Mouse (Mus musculus) CH12.LX (cell line): ENCODE measurements around the gene Hspa12a. TPM values are rescaled to one million over a fixed set of nuclear protein-coding genes. Genes with fewer than 3 reads are reported as not detected.

Source experiments
- DNase-seq: peaks from one replicate; pipeline ENCODE4 v3.0.0-alpha.2; 2013; ENCODE audit errors: extremely low read depth
- H3K27ac ChIP-seq: 2 replicates; pipeline ENCODE4 v1.5.1; 2012; ENCODE audit warnings: low read depth, mild to moderate bottlenecking, control low read depth, moderate library complexity; ENCODE audit not compliant: insufficient read depth
- H3K27me3 ChIP-seq: replicated peaks from 2 replicates; pipeline ENCODE3; 2012; ENCODE audit warnings: inconsistent platforms
- H3K36me3 ChIP-seq, 2 experiments: replicated peaks in 1 of 2; 2 replicates each; pipeline versions ENCODE3 to v1.6.1; 2012; ENCODE audit warnings: inconsistent platforms in 1 of 2, low read length in 1 of 2, mild to moderate bottlenecking in 1 of 2, mixed read lengths in 1 of 2, moderate library complexity in 1 of 2; ENCODE audit not compliant: control insufficient read depth in 1 of 2, insufficient read depth in 1 of 2
- H3K4me1 ChIP-seq, 2 experiments: 2 replicates each; pipeline ENCODE4 v1.6.1; 2012; ENCODE audit warnings: inconsistent platforms in 1 of 2, moderate library complexity in 1 of 2; ENCODE audit not compliant: insufficient read depth in 2 of 2, control insufficient read depth in 1 of 2
- H3K4me2 ChIP-seq: 2 replicates; pipeline ENCODE4 v1.6.1; 2012; ENCODE audit warnings: low read depth, mild to moderate bottlenecking, control low read depth; ENCODE audit not compliant: poor library complexity, insufficient read depth, severe bottlenecking
- H3K4me3 ChIP-seq, 3 experiments: fragments of 150-350 bp in 1 of 3; sonication (generic) in 1 of 3; replicated peaks in 1 of 3; 2 replicates each; pipeline versions ENCODE3 to v1.5.1; 2011 to 2012; ENCODE audit warnings: low read depth in 2 of 3, low read length in 2 of 3, mild to moderate bottlenecking in 2 of 3, moderate library complexity in 2 of 3, control low read depth in 1 of 3, improper control_type of control experiment in 1 of 3, inconsistent platforms in 1 of 3, mixed read lengths in 1 of 3; ENCODE audit not compliant: poor library complexity in 1 of 3
- H3K79me2 ChIP-seq: replicated peaks from 2 replicates; pipeline ENCODE4 v1.6.1; 2012; ENCODE audit warnings: mild to moderate bottlenecking, moderate library complexity; ENCODE audit not compliant: control insufficient read depth, poor library complexity, insufficient read depth, severe bottlenecking; ENCODE audit errors: extremely low read depth
- H3K9ac ChIP-seq: 2 replicates; pipeline ENCODE4 v1.6.1; 2012; ENCODE audit warnings: low read depth, mild to moderate bottlenecking, control low read depth, moderate library complexity; ENCODE audit not compliant: insufficient read depth
- H3K9me3 ChIP-seq: replicated peaks from 2 replicates; pipeline ENCODE3; 2012; ENCODE audit warnings: low read length, inconsistent platforms, mixed read lengths
- BHLHE40 ChIP-seq: IDR thresholded peaks from 2 replicates; pipeline ENCODE4 v1.6.1; 2011; ENCODE audit warnings: mild to moderate bottlenecking, low read depth, low read length, improper control_type of control experiment
- CHD1 ChIP-seq: IDR thresholded peaks from 2 replicates; pipeline ENCODE4 v1.6.1; 2012; ENCODE audit warnings: low read depth, low read length, improper control_type of control experiment, inconsistent platforms
- CTCF ChIP-seq, 2 experiments: IDR thresholded peaks in 1 of 2; conservative IDR thresholded peaks in 1 of 2; 2 replicates each; pipeline ENCODE4 v1.5.1; 2011 to 2012; ENCODE audit warnings: low read depth in 2 of 2, low read length in 2 of 2, improper control_type of control experiment in 1 of 2, inconsistent platforms in 1 of 2, mild to moderate bottlenecking in 1 of 2, moderate library complexity in 1 of 2
- ETS1 ChIP-seq: conservative IDR thresholded peaks from 2 replicates; pipeline ENCODE4 v1.6.1; 2012; ENCODE audit warnings: low read depth, mild to moderate bottlenecking, inconsistent platforms, low read length, improper control_type of control experiment, moderate library complexity
- GABPA ChIP-seq: IDR thresholded peaks from 2 replicates; pipeline ENCODE4 v1.6.1; 2012; ENCODE audit warnings: low read depth, low read length, improper control_type of control experiment, inconsistent platforms; ENCODE audit not compliant: insufficient replicate concordance
- HCFC1 ChIP-seq: IDR thresholded peaks from 2 replicates; pipeline ENCODE4 v1.6.1; 2012; ENCODE audit warnings: low read depth, mild to moderate bottlenecking, inconsistent platforms, low read length, improper control_type of control experiment
- IRF4 ChIP-seq: IDR thresholded peaks from 2 replicates; pipeline ENCODE4 v1.6.1; 2014; ENCODE audit warnings: low read depth, mild to moderate bottlenecking, inconsistent platforms, low read length, improper control_type of control experiment
- JUN ChIP-seq: IDR thresholded peaks from 2 replicates; pipeline ENCODE4 v1.6.1; 2011; ENCODE audit warnings: low read depth, mild to moderate bottlenecking, low read length, improper control_type of control experiment, moderate library complexity; ENCODE audit not compliant: insufficient read depth
- MAZ ChIP-seq: IDR thresholded peaks from 2 replicates; pipeline ENCODE4 v1.6.1; 2012; ENCODE audit warnings: low read depth, mild to moderate bottlenecking, inconsistent platforms, low read length, improper control_type of control experiment, moderate library complexity
- NELFE ChIP-seq: IDR thresholded peaks from 2 replicates; pipeline ENCODE4 v1.6.1; 2011; ENCODE audit warnings: low read depth, low read length, improper control_type of control experiment
- PAX5 ChIP-seq: IDR thresholded peaks from 2 replicates; pipeline ENCODE4 v1.6.1; 2012; ENCODE audit warnings: low read length, inconsistent platforms, mixed read lengths
- POLR2AphosphoS2 ChIP-seq: IDR thresholded peaks from 2 replicates; pipeline ENCODE4 v1.6.1; 2011; ENCODE audit warnings: low read depth, low read length, improper control_type of control experiment
- RAD21 ChIP-seq: IDR thresholded peaks from 2 replicates; pipeline ENCODE4 v1.6.1; 2011; ENCODE audit warnings: low read depth, mild to moderate bottlenecking, low read length, improper control_type of control experiment, moderate library complexity
- SMC3 ChIP-seq: IDR thresholded peaks from 2 replicates; pipeline ENCODE4 v1.6.1; 2011; ENCODE audit warnings: low read depth, low read length, improper control_type of control experiment
- TCF12 ChIP-seq: IDR thresholded peaks from 2 replicates; pipeline ENCODE4 v1.6.1; 2014; ENCODE audit warnings: low read depth, mild to moderate bottlenecking, inconsistent platforms, low read length, improper control_type of control experiment
- USF2 ChIP-seq: conservative IDR thresholded peaks from 2 replicates; pipeline ENCODE4 v1.6.1; 2011; ENCODE audit warnings: low read depth, low read length, improper control_type of control experiment
- ZC3H11A ChIP-seq: IDR thresholded peaks from 2 replicates; pipeline ENCODE4 v1.6.1; 2012; ENCODE audit warnings: low read depth, mild to moderate bottlenecking, inconsistent platforms, low read length, improper control_type of control experiment
- ZKSCAN1 ChIP-seq: IDR thresholded peaks from 2 replicates; pipeline ENCODE4 v1.6.1; 2012; ENCODE audit warnings: low read depth, inconsistent platforms, low read length, improper control_type of control experiment, borderline replicate concordance
- ZNF384 ChIP-seq: IDR thresholded peaks from 2 replicates; pipeline ENCODE4 v1.6.1; 2012; ENCODE audit warnings: low read depth, low read length, improper control_type of control experiment, inconsistent platforms
- dilution Hi-C: fragments of 300-500 bp; cut with MboI; formaldehyde crosslinking; loops from 2 replicates; pipeline ENCODE4 v1.14.3; 2020; ENCODE audit warnings: low sequenced_read_pairs; ENCODE audit not compliant: extremely low pct_unique_long_range_greater_than_20kb, extremely low pct_ligation_motif_present
- in situ Hi-C: fragments of 300-500 bp; cut with MboI; formaldehyde crosslinking; loops from 3 replicates; pipeline ENCODE4 v1.14.3; 2019; ENCODE audit warnings: low sequenced_read_pairs, low pct_ligation_motif_present, low pct_unique_long_range_greater_than_20kb, mixed read lengths
- polyA plus RNA-seq: library from polyadenylated mRNA; unstranded; fragments of >175 nt; gene quantifications from 2 replicates; pipeline ENCODE4 v1.2.1, GENCODE M21; 2012; ENCODE audit warnings: low read depth; ENCODE audit not compliant: insufficient read length
- total RNA-seq, 2 experiments: library from RNA; depleted of rRNA; stranded (reverse); fragments of 300-350 nt in 1 of 2; fragments of >200 nt in 1 of 2; gene quantifications; 2 replicates each; pipeline ENCODE4 v1.2.3; 2012 to 2014

The Hspa12a gene
- total and polyA plus RNA-seq, 3 experiments: 1.4 to 1.9 (median 1.4) TPM

- peaks cover 8 to 14% of the 10 kb centered on the region in 2 experiments; a peak in 3 of 4 replicates for H3K4me1 ChIP-seq
- no peaks in the 10 kb centered on the region for H3K79me2 ChIP-seq
- no peaks in the 10 kb centered on the region for H3K36me3 ChIP-seq
- no peak overlapping the region for H3K9ac ChIP-seq
- H3K4me3 ChIP-seq: no peak overlapping the region
- no peak for DNase-seq
- TF ChIP-seq USF2 (no peak), SMC3 (no peak), CHD1 (no peak), PAX5 (no peak), NELFE (no peak), ZKSCAN1 (no peak), ZC3H11A (no peak), BHLHE40 (no peak), CTCF (conservative IDR thresholded peaks at IDR 0.05 in 1 of 2, IDR thresholded peaks at IDR 0.05 in 1 of 2; ENCODE audit: low read depth in 2 of 2, low read length in 2 of 2) (no peak), TCF12 (no peak), HCFC1 (no peak), MAZ (no peak)
- in situ Hi-C loops: no loop called here
- peaks cover 2% of the 10 kb centered on the region for H3K9me3 ChIP-seq
- dilution Hi-C loops: no loop called here
- H3K27ac ChIP-seq: no peak overlapping the region
- H3K4me2 ChIP-seq: no peak overlapping the region
- H3K27me3 ChIP-seq: no peaks in the 10 kb centered on the region
These were observed 181.1 kb downstream of the Hspa12a start for GRCm38 (mm10) chr19:58762316-58762715.

- Histone ChIP-seq H3K27ac (no peak within 1 kb of the TSS), H3K4me3 (no peak within 1 kb of the TSS), H3K4me1 (peaks cover 0 to 7% of the 10 kb centered on the region in 2 experiments; a peak in 1 of 4 replicates), H3K36me3 (no peaks in the 10 kb centered on the region), H3K9ac (no peak within 1 kb of the TSS), H3K9me3 (peaks cover 2% of the 10 kb centered on the region), H3K27me3 (no peaks in the 10 kb centered on the region), H3K79me2 (no peaks in the 10 kb centered on the region), H3K4me2 (no peak within 1 kb of the TSS)
- no peak for TF ChIP-seq POLR2AphosphoS2
- no peak for TF ChIP-seq GABPA
- TF ChIP-seq IRF4: no peak
- no peak for TF ChIP-seq ZNF384
- no peak for TF ChIP-seq RAD21
- no peak for TF ChIP-seq JUN
- no peak for TF ChIP-seq ETS1
- no peak for TF ChIP-seq NELFE
- DNase-seq: no peak
- in situ Hi-C loops: no loop called here
- dilution Hi-C loops: no loop called here
These were observed 184.0 kb downstream of the Hspa12a start, which contains the start of gene Pnliprp2 for GRCm38 (mm10) chr19:58759423-58759822. Pnliprp2 (plus strand) TSS chr19:58759719.
